Mouse (Mus musculus): ENCODE measurements at regions not wholly inside any gene's neighbourhood (a gene's known extent, or its start where the extent isn't known, plus 50 kb on each side); places are given as distances from the start of the nearest gene placed in this dataset.

GRCm38 (mm10) chr10:21241557-21242222, 54.1 kb upstream of the Hbs1l start:
- Histone ChIP-seq H3K27ac (replicated peaks) (no peak overlapping the region), H3K36me3 (replicated peaks) (no peaks in the 10 kb centered on the region), H3K4me1 (no peaks in the 10 kb centered on the region), H3K27me3 (replicated peaks; ENCODE audit: low read depth, poor library complexity, severe bottlenecking) (no peaks in the 10 kb centered on the region), H3K9me3 (no peaks in the 10 kb centered on the region), H3K4me3 (no peak overlapping the region)
- no peak for DNase-seq (ENCODE audit: low spot score)
- 89% methylated on average over 6 of the region's 6 CpGs for WGBS

GRCm38 (mm10) chr10:21242471-21243231, 53.1 kb upstream of the Hbs1l start:
- WGBS: 84% methylated on average over 16 of the region's 16 CpGs
- H3K9me3 ChIP-seq: no peaks in the 10 kb centered on the region
- no peak overlapping the region for H3K27ac ChIP-seq (replicated peaks)
- H3K4me3 ChIP-seq: no peak overlapping the region
- no peaks in the 10 kb centered on the region for H3K27me3 ChIP-seq (replicated peaks; ENCODE audit: low read depth, poor library complexity, severe bottlenecking)
- no peaks in the 10 kb centered on the region for H3K4me1 ChIP-seq
- DNase-seq (ENCODE audit: low spot score): no peak
- no peaks in the 10 kb centered on the region for H3K36me3 ChIP-seq (replicated peaks)

GRCm38 (mm10) chr10:21244849-21245453, 50.8 kb upstream of the Hbs1l start:
- no peaks in the 10 kb centered on the region for H3K4me1 ChIP-seq
- no peak overlapping the region for H3K4me3 ChIP-seq
- no peak for DNase-seq (ENCODE audit: low spot score)
- WGBS: 83% methylated on average over 4 of the region's 4 CpGs
- no peak overlapping the region for H3K27ac ChIP-seq (replicated peaks)
- no peaks in the 10 kb centered on the region for H3K27me3 ChIP-seq (replicated peaks; ENCODE audit: low read depth, poor library complexity, severe bottlenecking)
- H3K36me3 ChIP-seq (replicated peaks): no peaks in the 10 kb centered on the region
- no peaks in the 10 kb centered on the region for H3K9me3 ChIP-seq

GRCm38 (mm10) chr10:21245558-21245957, 50.2 kb upstream of the Hbs1l start:
- WGBS: 87% methylated on average over 5 of the region's 5 CpGs
- H3K27ac ChIP-seq (replicated peaks): no peak overlapping the region
- H3K27me3 ChIP-seq (replicated peaks; ENCODE audit: low read depth, poor library complexity, severe bottlenecking): no peaks in the 10 kb centered on the region
- DNase-seq (ENCODE audit: low spot score): no peak
- no peaks in the 10 kb centered on the region for H3K4me1 ChIP-seq
- H3K4me3 ChIP-seq: no peak overlapping the region
- no peaks in the 10 kb centered on the region for H3K36me3 ChIP-seq (replicated peaks)
- H3K9me3 ChIP-seq: no peaks in the 10 kb centered on the region
